Mouse (Mus musculus) limb, embryonic 13.5 days (tissue): Measurements from ENCODE around the gene Spdya. TPM values are rescaled to one million over a fixed set of nuclear protein-coding genes. Genes with fewer than 3 reads are reported as not detected.

Source experiments
- ATAC-seq: fragments of 200-750 bp; cut with Nextera tagmentation; 2 replicates; pipeline ENCODE4 v1.8.0; 2017; ENCODE audit warnings: low read depth, moderate number of reproducible peaks, moderate TSS enrichment; ENCODE audit not compliant: low FRiP score
- H3K27ac ChIP-seq: fragments of 300-500 bp; sonication (generic); 2 replicates; pipeline ENCODE4 v1.5.1; 2015; ENCODE audit warnings: inconsistent platforms, mild to moderate bottlenecking, moderate library complexity
- H3K27me3 ChIP-seq: fragments of 300-500 bp; sonication (generic); 2 replicates; pipeline ENCODE4 v1.6.1; 2015; ENCODE audit warnings: mild to moderate bottlenecking, inconsistent platforms
- H3K36me3 ChIP-seq: fragments of 300-500 bp; sonication (generic); 2 replicates; pipeline ENCODE4 v1.6.1; 2015; ENCODE audit warnings: inconsistent platforms, mild to moderate bottlenecking, moderate library complexity
- H3K4me1 ChIP-seq: fragments of 300-500 bp; sonication (generic); 2 replicates; pipeline ENCODE4 v1.6.1; 2015; ENCODE audit warnings: inconsistent platforms
- H3K4me2 ChIP-seq: fragments of 300-500 bp; sonication (generic); replicated peaks from 2 replicates; pipeline ENCODE4 v1.6.1; 2015; ENCODE audit warnings: inconsistent platforms, mild to moderate bottlenecking, moderate library complexity
- H3K4me3 ChIP-seq: fragments of 300-500 bp; sonication (generic); 2 replicates; pipeline ENCODE4 v1.5.1; 2015; ENCODE audit warnings: moderate library complexity, mild to moderate bottlenecking, inconsistent platforms
- H3K9ac ChIP-seq: fragments of 300-500 bp; sonication (generic); 2 replicates; pipeline ENCODE4 v1.6.1; 2015; ENCODE audit warnings: mild to moderate bottlenecking, inconsistent platforms
- H3K9me3 ChIP-seq: fragments of 300-500 bp; sonication (generic); 2 replicates; pipeline ENCODE4 v1.6.1; 2016; ENCODE audit warnings: inconsistent platforms
- WGBS: fragments of 180-500 bp; shearing (Covaris S2); methylation state at CpG from one replicate; pipeline ENCODE4 v1.1.7; 2015; 5-methylcytosine and 5-hydroxymethylcytosine counted together
- polyA plus RNA-seq: library from polyadenylated mRNA; unstranded; fragments of >200 nt; fragmentation: Nextera tagmentation; extraction: Ambion mirVana; gene quantifications from 2 replicates; pipeline ENCODE4 v1.2.1, GENCODE M21; 2015

The Spdya gene
- polyA plus RNA-seq, 1 experiment from 2014 or later: 1.5 TPM

DNA sequence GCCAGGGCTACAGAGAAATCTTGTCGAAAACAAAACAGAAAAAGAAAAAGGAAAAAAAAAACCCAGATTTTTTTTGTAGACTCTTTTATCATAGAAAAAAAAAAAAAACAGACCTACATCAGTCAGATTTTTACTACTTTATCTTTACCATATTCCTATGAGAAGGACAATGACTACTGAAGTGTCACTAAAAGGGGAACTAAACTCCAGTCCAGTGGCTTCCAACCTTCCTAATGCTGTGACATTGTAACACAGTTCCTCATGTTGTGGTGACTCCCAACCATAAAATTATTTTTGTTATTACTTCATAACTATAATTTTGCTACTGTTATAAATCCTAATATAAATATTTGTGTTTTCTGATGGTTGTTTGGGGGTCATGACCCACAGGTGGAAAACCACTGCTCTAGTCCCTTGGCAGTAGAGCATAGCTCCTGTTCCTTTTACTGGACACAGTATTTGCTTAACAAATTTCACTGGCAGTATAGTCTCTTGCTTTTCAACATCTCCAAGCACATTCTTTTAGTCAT lies 27.4 kb downstream of the Spdya start:
- Histone ChIP-seq H3K4me2 (no peak overlapping the region), H3K9ac (no peak overlapping the region), H3K27me3 (no peaks in the 10 kb centered on the region), H3K36me3 (no peaks in the 10 kb centered on the region), H3K4me3 (no peak overlapping the region), H3K9me3 (no peaks in the 10 kb centered on the region), H3K4me1 (no peaks in the 10 kb centered on the region), H3K27ac (no peak overlapping the region)
- no peak for ATAC-seq
- WGBS: 88% methylated on average over 1 of the region's 1 CpGs

DNA sequence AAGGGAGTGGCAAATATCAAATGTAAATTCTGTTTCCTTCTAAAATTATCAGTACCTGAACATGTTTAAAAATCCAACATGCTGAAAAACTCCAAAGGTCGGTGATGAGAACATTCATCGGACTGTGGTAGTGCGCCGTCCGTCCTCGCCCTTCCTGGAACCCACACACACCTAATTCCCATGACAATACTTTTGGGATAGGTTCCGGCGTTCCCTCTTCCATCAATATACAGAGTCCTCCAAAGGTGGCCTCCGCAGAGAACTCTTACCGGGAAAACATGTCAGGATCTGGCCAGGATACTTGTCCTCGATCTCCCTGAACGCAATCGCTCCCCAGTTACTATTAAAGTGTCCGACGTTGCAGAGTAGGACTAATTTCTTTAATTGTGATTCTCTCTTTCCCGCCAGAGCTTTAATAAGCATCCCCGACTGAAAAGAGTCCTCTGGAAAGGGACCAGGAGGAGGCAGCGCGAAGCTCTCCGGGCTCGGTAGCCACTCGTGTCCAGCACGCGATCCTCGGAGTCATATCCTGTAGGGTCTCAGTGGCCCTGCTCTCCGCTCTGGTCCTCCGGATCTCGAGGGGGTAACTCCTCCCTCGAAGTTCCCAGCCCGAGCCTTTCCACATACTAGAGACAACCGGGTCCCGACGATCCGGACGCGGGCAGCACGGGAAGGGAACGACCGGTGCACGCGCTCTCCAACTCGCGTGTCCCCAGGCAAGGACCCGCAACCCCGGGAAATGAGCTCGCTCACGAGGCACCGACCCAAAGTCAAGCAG lies 46.2 kb downstream of the Spdya start:
- Histone ChIP-seq H3K4me1 (peaks cover 26% of the 10 kb centered on the region), H3K4me3 (peak overlapping the region; percentile 68), H3K36me3 (0 out of 2 replicates have a peak, but pooled peaks cover 1% of the 10 kb centered on the region), H3K4me2 (peak overlapping the region; percentile 86), H3K27me3 (peaks cover 11% of the 10 kb centered on the region; the same call in 1 of the 2 replicates), H3K27ac (peak overlapping the region; percentile 6; the same call in 1 of the 2 replicates), H3K9me3 (no peaks in the 10 kb centered on the region), H3K9ac (peak overlapping the region; percentile 66)
- WGBS: under 1% methylated on average over 48 of the region's 48 CpGs
- ATAC-seq: peak; percentile 70

DNA sequence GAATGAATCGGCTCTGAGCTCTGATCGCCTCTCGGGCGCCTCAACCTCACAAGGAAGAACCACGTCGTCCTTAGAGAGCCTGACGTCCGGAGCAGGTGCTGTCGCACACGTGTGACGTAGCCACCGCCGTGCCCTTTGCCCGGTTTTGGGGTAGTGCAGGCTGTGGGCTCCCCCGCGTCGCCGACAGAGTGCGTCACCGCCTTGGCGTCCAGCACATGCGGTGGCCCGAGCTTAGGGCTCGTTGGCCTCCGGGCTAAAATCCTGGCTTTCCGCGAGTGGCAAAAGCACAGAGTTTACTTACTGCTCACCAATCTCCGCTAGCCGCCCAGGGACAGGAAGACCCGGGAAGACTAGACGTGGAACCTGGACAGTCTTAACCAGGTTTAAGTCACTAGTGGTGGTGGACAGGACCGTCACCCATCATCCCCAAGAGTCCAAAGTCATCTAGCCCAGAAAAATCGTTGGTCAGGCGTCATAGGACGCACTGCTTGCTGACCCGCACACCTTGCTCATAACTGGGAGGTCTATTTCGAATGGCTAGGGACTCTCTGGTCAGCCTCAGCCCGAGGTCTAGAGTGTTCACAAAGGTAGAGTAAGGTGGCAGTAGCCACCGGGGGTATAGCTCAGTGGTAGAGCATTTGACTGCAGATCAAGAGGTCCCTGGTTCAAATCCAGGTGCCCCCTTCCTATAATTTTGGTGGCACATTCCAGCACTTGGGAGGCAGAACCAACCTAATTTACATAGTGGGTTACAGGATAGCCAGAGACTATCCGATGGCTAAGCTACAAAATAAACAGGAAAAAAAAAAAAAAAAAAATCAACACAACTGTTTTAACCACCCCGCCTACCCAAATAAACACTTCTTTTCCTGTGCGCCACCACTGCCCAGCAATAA lies 47.0 kb downstream of the Spdya start:
- peaks cover 26% of the 10 kb centered on the region for H3K4me1 ChIP-seq
- peak overlapping the region; percentile 6; the same call in 1 of the 2 replicates for H3K27ac ChIP-seq
- 5% methylated on average over 42 of the region's 42 CpGs for WGBS
- no peaks in the 10 kb centered on the region for H3K9me3 ChIP-seq
- H3K4me2 ChIP-seq: peak overlapping the region; percentile 86
- peak overlapping the region; percentile 68 for H3K4me3 ChIP-seq
- peak; percentile 95 for ATAC-seq
- no peaks in the 10 kb centered on the region for H3K36me3 ChIP-seq
- peaks cover 11% of the 10 kb centered on the region; the same call in 1 of the 2 replicates for H3K27me3 ChIP-seq
- H3K9ac ChIP-seq: peak overlapping the region; percentile 66

DNA sequence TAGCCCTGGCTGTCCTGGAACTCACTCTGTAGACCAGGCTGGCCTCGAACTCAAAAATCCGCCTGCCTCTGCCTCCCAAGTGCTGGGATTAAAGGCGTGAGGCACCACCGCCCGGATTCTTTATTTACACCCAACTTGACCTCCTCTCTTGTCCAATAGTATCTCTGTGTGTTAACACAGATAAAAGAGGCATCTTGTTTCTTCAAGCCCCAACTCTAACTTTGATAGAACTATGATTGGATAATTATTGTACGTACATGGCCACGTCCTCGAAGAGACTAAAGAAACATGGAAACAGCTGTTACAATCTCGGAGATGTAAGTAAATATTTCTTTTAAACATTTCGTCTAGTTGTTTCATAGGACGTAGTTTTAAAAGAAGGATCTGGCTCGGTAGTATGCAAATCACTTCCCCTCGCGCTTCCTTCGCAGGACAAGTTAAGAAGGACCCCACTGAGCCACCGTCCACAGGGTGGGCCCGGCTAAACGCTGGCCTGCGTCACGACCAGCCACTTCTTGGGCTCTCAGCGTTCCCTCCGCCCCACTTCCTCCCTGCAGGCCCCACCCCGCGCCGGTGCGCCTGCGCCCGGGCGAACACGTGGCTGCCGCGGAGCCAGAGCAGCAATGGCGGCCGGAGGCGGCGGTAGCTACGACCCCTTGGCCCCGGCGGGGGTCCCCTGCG lies 63.9 kb downstream of the Spdya start, which contains the start of gene Wdr43:
Gene Wdr43, plus strand, starts transcription at position 258 of the 681 bp plus-strand sequence.
- peaks cover 8% of the 10 kb centered on the region for H3K36me3 ChIP-seq
- H3K4me3 ChIP-seq: peak within 1 kb of the TSS; percentile 96
- peak; percentile 100 for ATAC-seq
- peak within 1 kb of the TSS; percentile 94 for H3K9ac ChIP-seq
- no peaks in the 10 kb centered on the region for H3K9me3 ChIP-seq
- WGBS: 6% methylated on average over 40 of the region's 40 CpGs
- H3K4me2 ChIP-seq: peak within 1 kb of the TSS; percentile 84
- peak within 1 kb of the TSS; percentile 63; the same call in 1 of the 2 replicates for H3K27ac ChIP-seq
- peaks cover 22% of the 10 kb centered on the region for H3K4me1 ChIP-seq
- H3K27me3 ChIP-seq: no peaks in the 10 kb centered on the region

DNA sequence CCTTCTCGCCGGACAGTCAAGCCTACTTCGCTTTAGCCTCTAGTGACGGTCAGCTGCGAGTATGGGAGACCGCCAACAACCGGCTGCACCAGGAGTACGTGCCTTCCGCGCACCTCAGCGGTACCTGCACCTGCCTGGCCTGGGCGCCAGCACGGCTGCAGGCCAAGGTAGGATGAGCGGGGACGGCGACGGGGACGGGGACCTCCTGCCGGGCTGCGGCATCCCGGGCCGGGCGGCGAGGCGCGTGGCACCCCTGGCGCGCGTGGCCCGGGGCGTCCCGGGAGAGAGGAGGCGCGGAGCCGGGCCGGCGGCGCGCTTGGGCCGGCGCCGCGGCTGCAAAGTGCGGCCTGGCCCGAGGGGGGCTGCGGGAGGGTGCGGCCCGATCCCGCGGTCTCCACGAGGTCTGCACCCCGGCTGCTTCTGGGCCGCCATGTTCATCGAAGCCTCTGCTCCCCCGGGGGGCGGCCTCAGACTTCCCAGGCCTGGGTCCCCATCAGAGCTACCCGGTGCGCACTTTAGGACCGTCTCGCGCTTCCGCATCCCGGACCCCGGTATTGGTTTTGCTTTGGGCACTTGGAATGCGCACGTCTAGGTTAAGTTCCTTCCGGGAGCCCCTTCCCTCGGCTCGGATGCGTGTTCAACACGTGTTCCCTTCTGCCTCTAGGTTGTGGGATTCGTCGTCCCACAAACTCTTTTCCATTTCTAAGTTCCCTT lies 64.6 kb downstream of the Spdya start:
- H3K9ac ChIP-seq: peak overlapping the region; percentile 94
- peaks cover 22% of the 10 kb centered on the region for H3K4me1 ChIP-seq
- H3K27ac ChIP-seq: peak overlapping the region; percentile 48; the same call in 1 of the 2 replicates
- H3K36me3 ChIP-seq: peaks cover 8% of the 10 kb centered on the region
- H3K9me3 ChIP-seq: no peaks in the 10 kb centered on the region
- peak overlapping the region; percentile 84 for H3K4me2 ChIP-seq
- H3K4me3 ChIP-seq: peak overlapping the region; percentile 96
- no peaks in the 10 kb centered on the region for H3K27me3 ChIP-seq
- WGBS: under 1% methylated on average over 72 of the region's 73 CpGs
- ATAC-seq: peak; percentile 77

DNA sequence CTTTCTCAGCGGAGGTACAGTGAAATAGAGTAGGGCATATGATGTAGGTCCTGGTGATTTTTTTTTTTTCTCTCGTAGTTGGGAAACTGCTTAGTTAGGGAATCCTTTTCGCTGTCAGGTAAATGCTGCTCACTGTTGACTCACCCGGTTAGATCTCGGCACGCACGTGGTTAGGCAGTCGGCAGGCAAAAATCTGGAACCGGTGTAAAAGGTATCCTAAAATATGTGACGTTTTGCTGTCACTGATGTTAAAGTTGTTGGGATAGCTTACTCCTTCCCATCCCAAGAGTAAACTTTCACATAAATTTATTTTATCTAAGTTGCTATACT lies 65.1 kb downstream of the Spdya start:
- H3K4me2 ChIP-seq: peak overlapping the region; percentile 84
- H3K9ac ChIP-seq: peak overlapping the region; percentile 94
- peak overlapping the region; percentile 96 for H3K4me3 ChIP-seq
- no peaks in the 10 kb centered on the region for H3K27me3 ChIP-seq
- no peaks in the 10 kb centered on the region for H3K9me3 ChIP-seq
- ATAC-seq: no peak
- peaks cover 8% of the 10 kb centered on the region for H3K36me3 ChIP-seq
- H3K27ac ChIP-seq: no peak overlapping the region
- WGBS: under 1% methylated on average over 10 of the region's 10 CpGs
- H3K4me1 ChIP-seq: peaks cover 22% of the 10 kb centered on the region

DNA sequence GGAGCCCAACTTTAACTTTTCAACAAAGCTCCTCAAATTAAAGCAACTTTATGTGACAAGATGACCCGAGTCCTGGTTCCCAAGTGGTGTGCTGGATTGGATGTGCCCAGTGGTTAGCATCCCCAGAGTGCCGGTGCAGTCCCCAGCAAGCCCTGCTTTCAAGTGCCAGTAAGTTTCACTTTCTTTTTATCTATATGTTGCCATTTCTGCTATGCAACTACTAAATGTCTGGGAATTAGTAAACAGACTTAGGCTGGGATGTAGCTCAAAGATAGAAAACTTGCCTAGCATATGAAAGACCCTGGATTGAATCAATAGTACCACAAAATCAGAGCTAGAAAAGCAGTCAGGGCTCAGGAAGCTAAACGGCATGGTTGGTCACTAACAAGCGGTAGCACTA lies 66.1 kb downstream of the Spdya start:
- WGBS: 69% methylated on average over 4 of the region's 4 CpGs
- peaks cover 22% of the 10 kb centered on the region for H3K4me1 ChIP-seq

DNA sequence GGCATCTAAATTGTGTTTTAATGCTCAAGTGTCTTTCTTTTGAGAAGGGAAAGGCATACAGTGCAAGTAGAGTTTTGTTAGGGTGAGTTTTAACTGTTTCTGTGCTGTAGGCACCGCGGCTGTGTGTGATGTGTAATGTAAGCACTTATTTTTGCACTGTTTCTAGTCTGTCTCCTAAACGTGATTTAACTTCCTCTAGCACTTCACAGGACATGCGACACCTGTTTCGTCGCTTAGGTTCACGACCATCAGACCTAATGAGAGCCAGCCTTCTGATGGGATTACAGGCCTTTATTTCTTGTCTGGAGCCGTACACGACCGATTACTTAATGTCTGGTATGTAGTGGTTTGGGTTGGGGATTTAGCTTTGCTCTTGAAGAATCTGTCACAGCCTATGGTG lies 79.9 kb downstream of the Spdya start:
- Histone ChIP-seq H3K9ac (no peak overlapping the region), H3K27ac (no peak overlapping the region), H3K27me3 (no peaks in the 10 kb centered on the region), H3K4me1 (no peaks in the 10 kb centered on the region), H3K36me3 (peaks cover 79% of the 10 kb centered on the region), H3K9me3 (no peaks in the 10 kb centered on the region), H3K4me3 (no peak overlapping the region), H3K4me2 (no peak overlapping the region)
- 62% methylated on average over 10 of the region's 10 CpGs for WGBS
- no peak for ATAC-seq

More for the DNA sequence above, 66.1 kb downstream of the Spdya start:
- peak overlapping the region; percentile 96 for H3K4me3 ChIP-seq
- H3K27ac ChIP-seq: no peak overlapping the region
- H3K36me3 ChIP-seq: peaks cover 8% of the 10 kb centered on the region
- H3K9me3 ChIP-seq: no peaks in the 10 kb centered on the region
- peak overlapping the region; percentile 84 for H3K4me2 ChIP-seq
- H3K27me3 ChIP-seq: no peaks in the 10 kb centered on the region
- H3K9ac ChIP-seq: peak overlapping the region; percentile 39
- ATAC-seq: no peak

DNA sequence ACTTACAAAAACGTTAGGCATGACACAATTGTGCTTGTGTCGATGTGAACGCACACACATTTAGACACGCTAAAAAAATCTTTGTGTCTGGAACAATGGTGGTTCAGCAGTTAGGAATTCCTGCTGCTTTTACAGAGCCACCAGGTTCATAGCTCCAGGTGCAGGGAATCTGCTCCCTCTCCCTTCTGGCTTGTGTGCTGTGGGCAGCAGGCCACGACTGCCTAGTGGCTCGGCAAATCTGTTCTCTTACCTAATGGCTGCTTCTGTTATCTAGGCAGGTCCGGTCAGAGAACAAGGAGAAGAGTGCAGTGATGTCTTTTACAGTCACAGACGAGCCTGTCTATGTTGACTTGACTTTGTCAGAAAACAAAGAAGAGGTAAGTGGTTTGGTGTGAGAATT lies 81.5 kb downstream of the Spdya start:
- no peak overlapping the region for H3K9ac ChIP-seq
- no peak overlapping the region for H3K4me3 ChIP-seq
- H3K4me1 ChIP-seq: no peaks in the 10 kb centered on the region
- H3K4me2 ChIP-seq: no peak overlapping the region
- no peaks in the 10 kb centered on the region for H3K27me3 ChIP-seq
- H3K36me3 ChIP-seq: peaks cover 81% of the 10 kb centered on the region
- no peaks in the 10 kb centered on the region for H3K9me3 ChIP-seq
- no peak for ATAC-seq
- H3K27ac ChIP-seq: no peak overlapping the region
- 88% methylated on average over 8 of the region's 8 CpGs for WGBS

DNA sequence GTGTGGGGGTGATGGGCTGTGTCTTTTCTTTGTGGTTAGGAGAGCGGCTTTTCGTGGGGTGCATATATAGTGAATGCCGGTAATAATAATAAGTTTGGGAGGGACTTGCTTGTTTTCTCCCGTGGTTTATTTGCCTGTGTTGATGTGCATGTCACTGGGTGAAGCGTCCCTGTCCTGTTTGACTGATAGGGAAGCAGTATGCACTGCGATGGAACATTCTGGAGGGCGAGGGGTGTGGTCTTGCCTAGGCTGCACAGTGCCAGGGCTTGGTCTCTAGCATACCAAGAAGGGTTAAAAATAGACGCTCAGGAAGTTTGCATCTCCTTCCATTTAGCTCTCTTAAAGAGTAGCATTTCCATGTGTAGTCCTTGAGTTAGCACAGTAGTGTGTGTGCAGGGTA lies 84.9 kb downstream of the Spdya start:
- Histone ChIP-seq H3K4me1 (no peaks in the 10 kb centered on the region), H3K27ac (no peak overlapping the region), H3K9ac (no peak overlapping the region), H3K36me3 (peaks cover 89% of the 10 kb centered on the region), H3K27me3 (no peaks in the 10 kb centered on the region), H3K4me2 (no peak overlapping the region), H3K4me3 (no peak overlapping the region), H3K9me3 (no peaks in the 10 kb centered on the region)
- 93% methylated on average over 8 of the region's 8 CpGs for WGBS
- no peak for ATAC-seq

DNA sequence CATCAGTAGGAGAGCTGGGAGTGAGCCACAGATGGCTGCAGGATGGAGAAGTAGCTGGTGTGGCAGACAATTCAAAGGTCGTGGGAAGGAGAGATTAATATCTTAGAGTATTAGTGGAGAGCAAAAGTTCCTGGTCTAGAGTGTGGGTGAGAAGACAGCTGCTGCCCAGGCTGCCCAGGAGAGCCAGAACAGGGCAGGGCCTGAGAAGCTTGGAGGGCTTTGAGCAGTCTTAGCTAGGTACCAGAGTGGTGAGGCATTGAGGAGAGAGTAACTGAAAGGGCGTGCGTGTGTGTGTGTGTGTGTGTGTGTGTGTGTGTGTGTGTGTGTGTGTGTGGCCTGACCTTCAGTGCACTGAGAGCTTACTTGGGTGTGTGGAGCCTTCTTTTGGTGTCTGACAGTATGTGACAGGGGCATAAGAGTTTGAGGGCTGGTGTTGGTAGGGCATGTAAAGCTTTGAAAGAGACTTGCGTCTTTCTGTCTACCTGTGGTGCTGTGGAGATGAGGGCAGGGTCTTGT lies 85.9 kb downstream of the Spdya start:
- no peak for ATAC-seq
- no peak overlapping the region for H3K4me2 ChIP-seq
- no peak overlapping the region for H3K27ac ChIP-seq
- H3K4me3 ChIP-seq: no peak overlapping the region
- no peaks in the 10 kb centered on the region for H3K4me1 ChIP-seq
- no peaks in the 10 kb centered on the region for H3K9me3 ChIP-seq
- H3K27me3 ChIP-seq: no peaks in the 10 kb centered on the region
- H3K9ac ChIP-seq: no peak overlapping the region
- H3K36me3 ChIP-seq: peaks cover 93% of the 10 kb centered on the region
- WGBS: 85% methylated on average over 4 of the region's 4 CpGs
